Mouse (Mus musculus) C2C12 (cell line): ENCODE data around the gene Rpl26.

Source experiments
- CTCF ChIP-seq: IDR thresholded peaks from one replicate; pipeline ENCODE4 v1.5.1; 2011; ENCODE audit not compliant: control insufficient read depth, insufficient read depth, insufficient read length
- MAX ChIP-seq: IDR thresholded peaks from one replicate; pipeline ENCODE4 v1.6.1; 2011; ENCODE audit warnings: mild to moderate bottlenecking, control low read depth
- USF1 ChIP-seq: IDR thresholded peaks from one replicate; pipeline ENCODE4 v1.6.1; 2011; ENCODE audit warnings: low read depth, mild to moderate bottlenecking, control low read depth, moderate library complexity

GRCm38 (mm10) chr11:68884368-68884767 is 17.0 kb upstream of the Rpl26 start:
- TF ChIP-seq CTCF (no peak), MAX (no peak), USF1 (no peak)
